Mouse (Mus musculus) midbrain, embryonic 13.5 days (tissue): ENCODE data around the gene Slc37a3. TPM values are rescaled to one million over a fixed set of nuclear protein-coding genes. Genes with fewer than 3 reads are reported as not detected.
A peak's percentile ranks its signal among the peaks of the same experiment; 100 is the strongest.
"Not testable (repeated sequence)": the region's sequence is repeated elsewhere in the genome, so short reads cannot be mapped to it uniquely, and the experiment has no call there.

Experiments used
- ATAC-seq: fragments of 200-750 bp; cut with Nextera tagmentation; 2 replicates; pipeline ENCODE4 v1.8.0; 2017; ENCODE audit warnings: mild to moderate bottlenecking, moderate TSS enrichment, moderate library complexity
- H3K27ac ChIP-seq: fragments of 300-500 bp; sonication (generic); 2 replicates; pipeline ENCODE4 v1.5.1; 2015; ENCODE audit warnings: inconsistent platforms, mild to moderate bottlenecking, moderate library complexity
- H3K27me3 ChIP-seq: fragments of 300-500 bp; sonication (generic); 2 replicates; pipeline ENCODE4 v1.6.1; 2015; ENCODE audit warnings: mild to moderate bottlenecking, inconsistent platforms
- H3K36me3 ChIP-seq: fragments of 300-500 bp; sonication (generic); 2 replicates; pipeline ENCODE4 v1.6.1; 2015; ENCODE audit warnings: mild to moderate bottlenecking, inconsistent platforms
- H3K4me1 ChIP-seq: fragments of 300-500 bp; sonication (generic); replicated peaks from 2 replicates; pipeline ENCODE4 v1.6.1; 2015; ENCODE audit warnings: inconsistent platforms
- H3K4me2 ChIP-seq: fragments of 300-500 bp; sonication (generic); replicated peaks from 2 replicates; pipeline ENCODE4 v1.6.1; 2015; ENCODE audit warnings: moderate library complexity, mild to moderate bottlenecking, inconsistent platforms
- H3K4me3 ChIP-seq: fragments of 300-500 bp; sonication (generic); replicated peaks from 2 replicates; pipeline ENCODE4 v1.5.1; 2015; ENCODE audit warnings: mild to moderate bottlenecking, inconsistent platforms
- H3K9ac ChIP-seq: fragments of 300-500 bp; sonication (generic); replicated peaks from 2 replicates; pipeline ENCODE4 v1.6.1; 2015; ENCODE audit warnings: mild to moderate bottlenecking, inconsistent platforms
- H3K9me3 ChIP-seq: fragments of 300-500 bp; sonication (generic); 2 replicates; pipeline ENCODE4 v1.6.1; 2016; ENCODE audit warnings: mild to moderate bottlenecking, inconsistent platforms
- WGBS: fragments of 180-500 bp; shearing (Covaris S2); methylation state at CpG from one replicate; pipeline ENCODE4 v1.1.7; 2015; 5-methylcytosine and 5-hydroxymethylcytosine counted together
- polyA plus RNA-seq: library from polyadenylated mRNA; unstranded; fragments of >200 nt; fragmentation: Nextera tagmentation; extraction: Ambion mirVana; gene quantifications from 2 replicates; pipeline ENCODE4 v1.2.1, GENCODE M21; 2015

The Slc37a3 gene
- polyA plus RNA-seq, 1 experiment from 2014 or later = 59.8 TPM

DNA sequence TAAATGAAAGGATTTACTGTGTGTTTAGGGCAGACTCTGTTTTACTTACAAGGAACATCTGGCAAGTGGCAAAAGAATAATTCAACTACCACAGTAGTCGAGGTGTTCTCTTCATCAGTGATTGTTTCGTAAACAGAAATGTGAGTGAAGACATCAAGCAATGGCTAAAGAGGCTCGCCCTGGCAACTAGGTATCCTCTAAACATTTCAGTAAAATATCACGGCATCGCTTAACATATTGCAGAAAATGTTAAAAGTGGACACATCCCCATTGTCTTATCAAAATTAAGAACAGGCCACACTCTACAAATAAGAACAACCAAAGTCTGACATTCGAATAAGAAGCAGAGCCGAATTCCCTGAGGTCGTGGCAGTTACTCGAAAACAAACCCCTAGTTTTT is 700 bp downstream of the Slc37a3 start:
- Histone ChIP-seq H3K27ac (no peak overlapping the region; the same call in 1 of the 2 replicates), H3K27me3 (peaks cover 17% of the 10 kb centered on the region), H3K4me3 (peak overlapping the region; percentile 91), H3K9me3 (no peaks in the 10 kb centered on the region), H3K4me2 (peak overlapping the region; percentile 72), H3K9ac (peak overlapping the region; percentile 92), H3K36me3 (peaks cover 9% of the 10 kb centered on the region), H3K4me1 (peaks cover 30% of the 10 kb centered on the region)
- WGBS = 18% methylated on average over 9 of the region's 9 CpGs
- no peak for ATAC-seq

- no peak for ATAC-seq
- Histone ChIP-seq H3K4me3 (no peak overlapping the region), H3K4me1 (peaks cover 24% of the 10 kb centered on the region), H3K27me3 (no peaks in the 10 kb centered on the region), H3K4me2 (no peak overlapping the region), H3K9me3 (no peaks in the 10 kb centered on the region), H3K27ac (no peak overlapping the region), H3K36me3 (peaks cover 12% of the 10 kb centered on the region), H3K9ac (no peak overlapping the region)
- 88% methylated on average over 4 of the region's 4 CpGs for WGBS
These were observed 4.0 kb downstream of the Slc37a3 start for GRCm38 (mm10) chr6:39373301-39373955.

GRCm38 (mm10) chr6:39372727-39373126 is 4.7 kb downstream of the Slc37a3 start:
- no peak for ATAC-seq
- no peak overlapping the region for H3K9ac ChIP-seq
- no peak overlapping the region for H3K4me3 ChIP-seq
- no peaks in the 10 kb centered on the region for H3K27me3 ChIP-seq
- no peak overlapping the region for H3K4me2 ChIP-seq
- 70% methylated on average over 7 of the region's 7 CpGs for WGBS
- H3K36me3 ChIP-seq = peaks cover 14% of the 10 kb centered on the region
- no peak overlapping the region; the same call in 1 of the 2 replicates for H3K27ac ChIP-seq
- peaks cover 24% of the 10 kb centered on the region for H3K4me1 ChIP-seq
- no peaks in the 10 kb centered on the region for H3K9me3 ChIP-seq

GRCm38 (mm10) chr6:39372042-39372441 is 5.4 kb downstream of the Slc37a3 start:
- Histone ChIP-seq H3K4me3 (no peak overlapping the region), H3K4me1 (peaks cover 24% of the 10 kb centered on the region), H3K27ac (no peak overlapping the region), H3K9me3 (no peaks in the 10 kb centered on the region), H3K9ac (no peak overlapping the region), H3K4me2 (no peak overlapping the region), H3K36me3 (peaks cover 16% of the 10 kb centered on the region), H3K27me3 (no peaks in the 10 kb centered on the region)
- no peak for ATAC-seq

- Histone ChIP-seq H3K27ac (no peak overlapping the region), H3K9ac (no peak overlapping the region), H3K9me3 (no peaks in the 10 kb centered on the region), H3K4me2 (no peak overlapping the region), H3K27me3 (no peaks in the 10 kb centered on the region), H3K4me3 (no peak overlapping the region), H3K4me1 (peaks cover 6% of the 10 kb centered on the region; the same call in 1 of the 2 replicates), H3K36me3 (peaks cover 29% of the 10 kb centered on the region)
- WGBS = 88% methylated on average over 3 of the region's 3 CpGs
- ATAC-seq = no peak
These were observed 7.8 kb downstream of the Slc37a3 start for GRCm38 (mm10) chr6:39369631-39370030.

DNA sequence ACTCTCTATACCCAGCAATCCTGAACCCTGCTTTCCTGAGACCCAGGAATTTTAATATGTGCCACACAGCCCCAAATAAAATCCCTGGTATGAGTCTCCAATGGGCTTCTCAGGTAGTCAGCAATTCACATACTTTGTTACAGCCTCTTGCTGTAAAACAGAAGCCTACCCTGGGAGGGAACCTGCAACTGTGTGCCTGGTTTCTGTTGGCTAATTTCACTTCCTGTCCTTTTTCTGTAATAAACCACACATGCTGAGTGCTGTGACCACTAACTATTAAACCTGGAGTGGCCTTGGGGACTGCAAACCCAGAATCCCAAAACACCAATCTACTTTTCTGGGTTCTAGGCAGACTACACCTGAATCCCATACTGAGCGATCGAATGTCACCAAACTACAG is 14.8 kb downstream of the Slc37a3 start:
- Histone ChIP-seq H3K27me3 (no peaks in the 10 kb centered on the region), H3K9me3 (no peaks in the 10 kb centered on the region)
- ATAC-seq = no peak

DNA sequence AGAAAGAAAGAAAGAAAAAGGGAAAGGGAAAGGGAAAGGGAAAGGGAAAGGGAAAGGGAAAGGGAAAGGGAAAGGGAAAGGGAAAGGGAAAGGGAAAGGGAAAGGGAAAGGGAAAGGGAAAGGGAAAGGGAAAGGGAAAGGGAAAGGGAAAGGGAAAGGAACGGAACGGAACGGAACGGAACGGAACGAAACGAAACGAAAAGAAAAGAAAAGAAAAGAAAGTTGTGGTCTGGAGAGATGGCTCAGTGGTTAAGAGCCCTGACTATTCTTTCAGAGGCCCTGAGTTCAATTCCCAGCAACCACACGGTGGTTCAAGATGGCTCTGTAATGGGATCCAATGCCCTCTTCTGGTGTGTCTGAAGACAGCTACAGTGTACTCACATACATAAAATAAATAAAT is 18.3 kb downstream of the Slc37a3 start:
- H3K27me3 ChIP-seq, H3K4me3 ChIP-seq, H3K9ac ChIP-seq, ATAC-seq, H3K27ac ChIP-seq, H3K4me2 ChIP-seq, H3K4me1 ChIP-seq, H3K9me3 ChIP-seq: not testable (repeated sequence)
- H3K36me3 ChIP-seq = peaks cover 74% of the 10 kb centered on the region
- 96% methylated on average over 9 of the region's 9 CpGs for WGBS

More for the DNA sequence above, 14.8 kb downstream of the Slc37a3 start:
- WGBS = 99% methylated on average over 2 of the region's 2 CpGs
- H3K9ac ChIP-seq = no peak overlapping the region
- H3K27ac ChIP-seq = no peak overlapping the region
- no peak overlapping the region for H3K4me2 ChIP-seq
- H3K4me1 ChIP-seq = no peaks in the 10 kb centered on the region
- peaks cover 60% of the 10 kb centered on the region for H3K36me3 ChIP-seq
- no peak overlapping the region for H3K4me3 ChIP-seq

DNA sequence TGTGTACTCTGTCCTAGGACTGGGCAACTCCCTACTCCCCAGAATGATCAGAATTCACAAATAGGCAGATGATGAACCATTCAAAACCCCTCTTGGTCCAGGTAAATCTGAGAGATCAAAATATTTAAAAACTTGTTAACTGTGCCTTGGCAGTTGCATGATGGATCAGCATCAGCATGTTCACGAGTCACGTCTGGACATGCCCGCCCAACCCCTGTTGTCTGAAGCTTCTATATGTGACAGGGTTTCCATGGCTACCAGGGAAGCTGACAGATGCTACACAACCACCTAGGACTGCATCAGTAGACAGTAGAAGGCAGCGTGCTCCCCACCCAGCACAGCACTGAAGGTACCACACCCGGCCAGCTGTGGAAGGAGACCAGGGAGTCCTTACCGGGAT is 28.5 kb downstream of the Slc37a3 start:
- no peaks in the 10 kb centered on the region for H3K9me3 ChIP-seq
- H3K36me3 ChIP-seq = peaks cover 42% of the 10 kb centered on the region
- no peak overlapping the region for H3K9ac ChIP-seq
- H3K4me1 ChIP-seq = peaks cover 44% of the 10 kb centered on the region
- H3K27ac ChIP-seq = peak overlapping the region; percentile 77
- no peaks in the 10 kb centered on the region for H3K27me3 ChIP-seq
- no peak overlapping the region for H3K4me2 ChIP-seq
- H3K4me3 ChIP-seq = no peak overlapping the region
- ATAC-seq = no peak
- WGBS = 63% methylated on average over 6 of the region's 6 CpGs

DNA sequence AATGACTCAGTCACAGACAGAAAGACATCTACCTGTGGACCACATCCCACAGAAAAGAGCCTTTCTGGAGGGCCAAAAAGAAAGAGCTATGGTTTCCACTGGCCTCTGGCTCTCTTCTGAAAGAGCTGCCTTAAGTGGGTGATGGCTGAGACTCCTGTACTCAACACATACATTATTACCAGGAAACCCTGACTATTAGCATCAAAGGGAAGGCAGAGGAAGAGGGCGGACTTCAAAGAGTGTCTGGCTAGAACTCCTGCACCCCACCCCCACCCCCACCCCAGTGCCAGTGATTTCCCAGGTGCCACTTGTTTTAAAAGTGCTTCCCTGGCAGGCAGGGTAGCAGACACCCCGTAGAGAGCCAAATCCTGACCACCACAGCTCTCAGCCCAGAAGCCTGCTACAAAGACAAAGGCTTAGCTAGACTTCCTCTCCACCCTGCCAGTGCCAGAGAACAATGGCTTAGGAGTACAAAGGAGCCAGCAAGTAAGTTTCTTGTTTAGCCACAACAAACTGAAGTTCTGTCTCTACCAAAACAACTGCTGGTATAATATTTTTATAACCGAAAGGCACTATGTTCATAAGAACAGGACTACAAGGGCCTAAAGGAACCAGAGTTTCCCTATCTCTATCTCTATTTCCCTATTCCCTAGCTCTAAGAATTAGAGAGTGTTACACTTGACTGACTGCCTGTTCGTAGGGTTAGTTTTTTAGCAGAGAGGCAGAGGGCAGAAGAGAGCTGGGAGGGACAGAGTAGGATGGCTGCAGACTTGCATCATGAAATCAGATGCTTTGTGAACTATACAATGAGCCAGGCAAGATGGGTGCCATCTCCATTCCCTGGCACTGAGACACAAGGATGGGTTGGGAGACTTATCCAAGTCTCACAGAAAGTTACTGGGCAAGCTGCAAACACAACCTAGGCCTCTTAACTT is 29.3 kb downstream of the Slc37a3 start:
- Histone ChIP-seq H3K9me3 (no peaks in the 10 kb centered on the region), H3K27ac (peak overlapping the region; percentile 77), H3K27me3 (no peaks in the 10 kb centered on the region), H3K36me3 (peaks cover 43% of the 10 kb centered on the region), H3K4me3 (no peak overlapping the region), H3K9ac (no peak overlapping the region), H3K4me2 (no peak overlapping the region), H3K4me1 (peaks cover 44% of the 10 kb centered on the region)
- WGBS = 15% methylated on average over 4 of the region's 4 CpGs
- ATAC-seq = no peak

GRCm38 (mm10) chr6:39346991-39347501 is 30.4 kb downstream of the Slc37a3 start:
- Histone ChIP-seq H3K4me1 (peaks cover 44% of the 10 kb centered on the region), H3K9ac (no peak overlapping the region), H3K4me3 (no peak overlapping the region), H3K27me3 (no peaks in the 10 kb centered on the region), H3K27ac (peak overlapping the region; percentile 77), H3K4me2 (no peak overlapping the region), H3K9me3 (no peaks in the 10 kb centered on the region), H3K36me3 (peaks cover 50% of the 10 kb centered on the region)
- whole genome bisulfite sequencing = 5% methylated on average over 15 of the region's 15 CpGs
- no peak for ATAC-seq

GRCm38 (mm10) chr6:39345430-39345829 is 32.0 kb downstream of the Slc37a3 start:
- Histone ChIP-seq H3K4me2 (no peak overlapping the region), H3K27ac (peak overlapping the region; percentile 68), H3K4me1 (peaks cover 44% of the 10 kb centered on the region), H3K27me3 (no peaks in the 10 kb centered on the region), H3K9me3 (no peaks in the 10 kb centered on the region), H3K9ac (no peak overlapping the region), H3K36me3 (peaks cover 47% of the 10 kb centered on the region), H3K4me3 (no peak overlapping the region)
- peak; percentile 41 for ATAC-seq
- WGBS = 10% methylated on average over 7 of the region's 7 CpGs

- no peaks in the 10 kb centered on the region for H3K9me3 ChIP-seq
- WGBS = 21% methylated on average over 12 of the region's 12 CpGs
- peaks cover 35% of the 10 kb centered on the region for H3K36me3 ChIP-seq
- H3K4me1 ChIP-seq = peaks cover 41% of the 10 kb centered on the region
- no peak overlapping the region for H3K4me2 ChIP-seq
- no peak overlapping the region for H3K4me3 ChIP-seq
- H3K27ac ChIP-seq = no peak overlapping the region
- ATAC-seq = peak; percentile 72
- no peaks in the 10 kb centered on the region for H3K27me3 ChIP-seq
- no peak overlapping the region for H3K9ac ChIP-seq
These were observed 33.5 kb downstream of the Slc37a3 start for GRCm38 (mm10) chr6:39344020-39344419.
